Mouse (Mus musculus): ENCODE results near the gene Zfp775. TPM values are rescaled to one million over a fixed set of nuclear protein-coding genes. Genes with fewer than 3 reads are reported as not detected.

The Zfp775 gene
- polyA plus RNA-seq, 1 experiment from 2014 or later: 8.7 TPM

- in situ Hi-C loops (cut with MboI; ENCODE audit: low pct_unique_long_range_greater_than_20kb): loop anchor here (5.0 kb wide), 1 partner anchor 89 kb away; the partner anchor contains the start of gene Atp6v0e2
- no peaks in the 10 kb centered on the region for H3K27me3 ChIP-seq
- ChIA-PET POLR2A (interaction anchor here (0.9 to 4.5 kb wide), 7 partner anchors 13 to 61 kb away, joined by 3 to 24 read pairs (median 5); partner anchors contain the start of genes Gm44965, Repin1 and Zfp775), CTCF (interaction anchor here (1.1 kb wide), 1 partner anchor 22 kb away, joined by 3 read pairs; no protein-coding TSS in a partner anchor)
- DNase-seq (ENCODE audit: low read depth, low spot score): no peak
- peak; percentile 1 for ATAC-seq
- no peak for TF ChIP-seq CTCF (IDR thresholded peaks at IDR 0.05)
Observed at GRCm38 (mm10) chr6:48626464-48626863, 24.6 kb downstream of the Zfp775 start, which contains the start of gene AI854703. TSS of gene AI854703 (plus strand) at chr6:48626764.

- ATAC-seq (peak; percentile 55), DNase-seq (ENCODE audit: low read depth, low spot score) (no peak)
- CTCF ChIA-PET: interaction anchor here (1.1 to 1.7 kb wide), 2 partner anchors 23 to 24 kb away, joined by 3 read pairs; no protein-coding TSS in a partner anchor
- H3K27me3 ChIP-seq: no peaks in the 10 kb centered on the region
- no peak for TF ChIP-seq CTCF (IDR thresholded peaks at IDR 0.05)
- in situ Hi-C loops (cut with MboI; ENCODE audit: low pct_unique_long_range_greater_than_20kb): loop anchor here (5.0 kb wide), 1 partner anchor 90 kb away; the partner anchor contains the start of gene Atp6v0e2
- POLR2A ChIA-PET: interaction anchor here (0.7 to 4.5 kb wide), 11 partner anchors 10 to 330 kb away, joined by 3 to 24 read pairs (median 4); partner anchors contain the start of genes Gm44965, Repin1 and Zfp775
Observed at GRCm38 (mm10) chr6:48626984-48627383, 25.1 kb downstream of the Zfp775 start.

GRCm38 (mm10) chr6:48627511-48627924, 25.7 kb downstream of the Zfp775 start:
- DNase-seq (ENCODE audit: low read depth, low spot score): no peak
- ATAC-seq: peak; percentile 2

DNA sequence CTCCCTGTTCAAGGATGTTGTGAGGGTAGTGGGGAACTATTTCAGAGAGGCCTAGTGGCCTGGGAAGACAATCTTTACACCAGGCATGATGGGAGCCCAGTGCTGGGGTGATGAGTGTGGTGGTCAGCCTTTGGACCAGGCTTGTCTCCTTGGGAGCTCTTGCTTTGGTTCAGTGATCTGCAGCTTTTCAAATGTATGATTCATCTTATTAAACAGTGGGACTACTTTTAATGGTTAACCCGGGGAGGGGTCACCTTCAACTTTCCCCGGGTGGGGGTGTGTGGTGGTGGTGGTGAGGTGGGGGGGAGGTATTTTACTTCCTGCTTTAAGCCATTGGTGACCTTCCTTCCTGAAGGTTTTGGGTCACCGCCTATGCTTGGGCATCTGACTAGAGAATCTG, 26.5 kb downstream of the Zfp775 start:
- ChIA-PET CTCF (interaction anchor here (0.9 to 2.8 kb wide), 6 partner anchors 11 to 60 kb away, joined by 3 to 10 read pairs (median 4); partner anchors contain the start of gene Gimap8), POLR2A (interaction anchor here (0.5 to 4.5 kb wide), 7 partner anchors 9 to 56 kb away, joined by 3 to 24 read pairs (median 5); partner anchors contain the start of genes Gm44965, Repin1 and Zfp775)
- no peaks in the 10 kb centered on the region for H3K27me3 ChIP-seq
- peak; percentile 79 for DNase-seq (ENCODE audit: low read depth, low spot score)
- peak; percentile 28 for ATAC-seq
- in situ Hi-C loops (cut with MboI; ENCODE audit: low pct_unique_long_range_greater_than_20kb): loop anchor here (5.0 kb wide), 1 partner anchor 91 kb away; the partner anchor contains the start of gene Atp6v0e2
- TF ChIP-seq CTCF (IDR thresholded peaks at IDR 0.05): no peak

More at GRCm38 (mm10) chr6:48627511-48627924, 25.7 kb downstream of the Zfp775 start:
- ChIA-PET POLR2A (interaction anchor here (0.5 to 4.5 kb wide), 10 partner anchors 9 to 330 kb away, joined by 3 to 24 read pairs (median 4); partner anchors contain the start of genes Gm44965, Repin1 and Zfp775), CTCF (interaction anchor here (1.7 to 2.0 kb wide), 2 partner anchors 12 to 25 kb away, joined by 3 to 7 read pairs; no protein-coding TSS in a partner anchor)
- in situ Hi-C loops (cut with MboI; ENCODE audit: low pct_unique_long_range_greater_than_20kb): loop anchor here (5.0 kb wide), 1 partner anchor 90 kb away; the partner anchor contains the start of gene Atp6v0e2
- TF ChIP-seq CTCF (IDR thresholded peaks at IDR 0.05): no peak
- H3K27me3 ChIP-seq: no peaks in the 10 kb centered on the region

- DNase-seq (ENCODE audit: low read depth, low spot score): no peak
- in situ Hi-C loops (cut with MboI; ENCODE audit: low pct_unique_long_range_greater_than_20kb): loop anchor here (5.0 kb wide), 1 partner anchor 92 kb away; the partner anchor contains the start of gene Atp6v0e2
- ChIA-PET CTCF (interaction anchor here (0.9 to 2.8 kb wide), 5 partner anchors 11 to 61 kb away, joined by 3 to 10 read pairs (median 4); partner anchors contain the start of gene Gimap8), POLR2A (interaction anchor here (0.5 to 4.5 kb wide), 7 partner anchors 8 to 222 kb away, joined by 3 to 24 read pairs (median 3); partner anchors contain the start of genes Gm44965 and Repin1)
- TF ChIP-seq CTCF (IDR thresholded peaks at IDR 0.05): no peak
- H3K27me3 ChIP-seq: no peaks in the 10 kb centered on the region
- ATAC-seq: peak; percentile 33
Observed at GRCm38 (mm10) chr6:48628808-48629660, 27.2 kb downstream of the Zfp775 start.

DNA sequence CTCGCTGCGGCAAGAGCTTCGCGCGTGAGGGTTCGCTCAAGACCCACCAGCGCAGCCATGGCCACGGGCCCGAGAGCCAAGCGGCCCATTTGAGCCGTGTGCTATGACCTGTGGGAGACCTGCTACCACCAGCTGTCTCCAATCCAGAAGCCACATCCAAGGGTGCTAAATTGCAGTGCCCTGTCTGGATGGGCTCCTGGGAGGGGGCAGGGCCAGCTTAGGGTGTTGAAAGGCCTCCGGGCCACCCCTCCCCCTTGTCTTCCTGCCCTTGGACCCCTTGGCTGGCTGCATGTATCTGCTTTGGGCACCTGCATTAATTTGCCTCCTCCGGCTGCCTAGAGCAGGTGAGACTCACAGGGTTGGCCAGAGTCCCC, 27.8 kb downstream of the Zfp775 start:
- DNase-seq (ENCODE audit: low read depth, low spot score) (no peak), ATAC-seq (no peak)
- H3K27me3 ChIP-seq: no peaks in the 10 kb centered on the region
- CTCF ChIA-PET: interaction anchor here (2.0 to 2.8 kb wide), 2 partner anchors 10 to 17 kb away, joined by 7 to 10 read pairs; partner anchors contain the start of gene Gimap8
- in situ Hi-C loops (cut with MboI; ENCODE audit: low pct_unique_long_range_greater_than_20kb): loop anchor here (5.0 kb wide), 1 partner anchor 92 kb away; the partner anchor contains the start of gene Atp6v0e2
- no peak for TF ChIP-seq CTCF (IDR thresholded peaks at IDR 0.05)
- POLR2A ChIA-PET: interaction anchor here (0.5 to 4.5 kb wide), 5 partner anchors 13 to 222 kb away, joined by 3 to 24 read pairs (median 3); partner anchors contain the start of genes Gm44965 and Repin1

GRCm38 (mm10) chr6:48630831-48631230, 29.0 kb downstream of the Zfp775 start:
- no peaks in the 10 kb centered on the region for H3K27me3 ChIP-seq
- CTCF ChIA-PET: interaction anchor here (2.8 kb wide), 1 partner anchor 16 kb away, joined by 10 read pairs; the partner anchor contains the start of gene Gimap8
- no peak for TF ChIP-seq CTCF (IDR thresholded peaks at IDR 0.05)
- POLR2A ChIA-PET: interaction anchor here (4.5 kb wide), 1 partner anchor 37 kb away, joined by 24 read pairs; the partner anchor contains the start of genes Gm44965 and Repin1
- DNase-seq (ENCODE audit: low read depth, low spot score) (no peak), ATAC-seq (no peak)
- in situ Hi-C loops (cut with MboI; ENCODE audit: low pct_unique_long_range_greater_than_20kb): no loop called here

GRCm38 (mm10) chr6:48635105-48635504, 33.2 kb downstream of the Zfp775 start:
- ChIA-PET CTCF (no interaction called here), POLR2A (no interaction called here)
- in situ Hi-C loops (cut with MboI; ENCODE audit: low pct_unique_long_range_greater_than_20kb): no loop called here
- DNase-seq (ENCODE audit: low read depth, low spot score) (no peak), ATAC-seq (no peak)
- no peak for TF ChIP-seq CTCF (IDR thresholded peaks at IDR 0.05)
- no peaks in the 10 kb centered on the region for H3K27me3 ChIP-seq

GRCm38 (mm10) chr6:48636515-48636914, 34.7 kb downstream of the Zfp775 start:
- H3K27me3 ChIP-seq: no peaks in the 10 kb centered on the region
- in situ Hi-C loops (cut with MboI; ENCODE audit: low pct_unique_long_range_greater_than_20kb): no loop called here
- TF ChIP-seq CTCF (IDR thresholded peaks at IDR 0.05): no peak
- DNase-seq (ENCODE audit: low read depth, low spot score) (no peak), ATAC-seq (no peak)
- ChIA-PET CTCF (interaction anchor here (1.4 to 1.5 kb wide), 2 partner anchors 43 to 92 kb away, joined by 3 to 4 read pairs; partner anchors contain the start of genes Gm44965 and Repin1), POLR2A (interaction anchor here (1.0 to 1.7 kb wide), 3 partner anchors 9 to 43 kb away, joined by 3 to 4 read pairs (median 3); partner anchors contain the start of gene Repin1)
